Comparison of ENCODE assay signal across 14 mouse cellular contexts in the genomic region with DNA sequence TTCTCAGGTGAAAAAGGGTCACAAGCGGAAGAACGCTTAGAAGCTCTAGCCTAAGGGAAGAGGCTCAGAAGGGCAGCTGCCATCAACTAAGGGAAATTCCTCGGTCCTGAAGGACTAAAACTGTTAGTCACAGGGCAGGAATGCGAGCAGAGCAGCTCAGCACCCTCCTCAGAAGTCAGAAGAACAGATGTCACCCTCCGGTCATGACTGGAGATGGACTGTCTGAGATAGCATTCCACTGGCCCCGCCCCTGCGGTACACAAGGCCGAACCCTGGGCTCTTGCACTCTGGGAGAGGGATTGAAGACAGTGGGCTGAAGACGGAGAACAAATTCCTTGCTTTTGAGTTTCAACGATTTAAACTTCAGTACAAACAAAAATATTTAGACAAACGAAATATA.
DNase-seq lines count a peak whose midpoint lies in the region; ATAC-seq and TF ChIP-seq lines count a peak whose summit lies in the region.
"Had no signal": no experiment of that assay in that cellular context is flagged by ENCODE, and none has a peak within 500 bp of the region (broad histone marks: within the 10 kb centered on the region; RNA-seq: fewer than 3 reads in every experiment).

No protein-coding gene starts in this region.

- H3K27me3 ChIP-seq in ES-Bruce4 (ENCODE audit: control insufficient read depth, insufficient read depth, low read length, poor library complexity, severe bottlenecking) = no peaks in the 10 kb centered on the region
- no peaks in the 10 kb centered on the region for H3K27me3 ChIP-seq in embryonic facial prominence, embryonic 14.5 days (replicated peaks; ENCODE audit: control insufficient read depth, insufficient read depth, low read length)
- H3K27me3 ChIP-seq: forebrain, embryonic 13.5 days; hindbrain, embryonic 15.5 days; neural tube, embryonic 13.5 days; stomach, embryonic 15.5 days had no signal

- H3K4me1 ChIP-seq in ES-Bruce4 (ENCODE audit: control insufficient read depth, insufficient read depth, low read length) = no peaks in the 10 kb centered on the region
- H3K4me1 ChIP-seq in embryonic facial prominence, embryonic 14.5 days (ENCODE audit: control insufficient read depth, insufficient read depth, low read length) = no peaks in the 10 kb centered on the region
- H3K4me1 ChIP-seq: forebrain, embryonic 13.5 days; hindbrain, embryonic 15.5 days; neural tube, embryonic 13.5 days; stomach, embryonic 15.5 days had no signal

- TF ChIP-seq POLR2A in ES-Bruce4 (IDR thresholded peaks at IDR 0.05; ENCODE audit: insufficient read depth, low read length) = no peak

- DNase-seq in kidney, postnatal 10 days = peak; percentile 29
- no peak for DNase-seq in kidney, adult 11 months
- peak; percentile 80 for DNase-seq in adrenal gland, adult 2 months
- DNase-seq in embryonic facial prominence, embryonic 14.5 days (ENCODE audit: low spot score) = peak; percentile 71
- no peak for DNase-seq in gastrocnemius, postnatal 14 days
- DNase-seq in frontal cortex, postnatal 14 days (ENCODE audit: low spot score in 2 of 2) = no peak
- DNase-seq: cerebellum, postnatal 36 days; heart, adult 11 months had no signal

- peak; percentile 72 for TF ChIP-seq EP300 in ES-Bruce4 (IDR thresholded peaks at IDR 0.05; ENCODE audit: insufficient read depth, low read depth, low read length)

- peak; percentile 84 for ATAC-seq in embryonic facial prominence, embryonic 14.5 days (ENCODE audit: low read depth)
- no peak for ATAC-seq in cerebellum, adult (ENCODE audit: insufficient number of reproducible peaks, low FRiP score, low TSS enrichment)
- ATAC-seq: forebrain, embryonic 13.5 days had no signal

- H3K36me3 ChIP-seq in ES-Bruce4 (ENCODE audit: control insufficient read depth, insufficient read depth, low read length, poor library complexity, severe bottlenecking) = no peaks in the 10 kb centered on the region
- no peaks in the 10 kb centered on the region for H3K36me3 ChIP-seq in embryonic facial prominence, embryonic 14.5 days (ENCODE audit: control insufficient read depth, insufficient read depth, low read length)
- H3K36me3 ChIP-seq: hindbrain, embryonic 15.5 days; neural tube, embryonic 13.5 days; stomach, embryonic 15.5 days had no signal

- 45% methylated on average over 11 of the region's 11 CpGs for WGBS in embryonic facial prominence, embryonic 14.5 days

- no peak overlapping the region for H3K4me3 ChIP-seq in ES-Bruce4 (ENCODE audit: low read depth, low read length)
- no peak overlapping the region for H3K4me3 ChIP-seq in embryonic facial prominence, embryonic 14.5 days (ENCODE audit: low read depth, low read length)
- H3K4me3 ChIP-seq: forebrain, embryonic 13.5 days; hindbrain, embryonic 15.5 days; neural tube, embryonic 13.5 days; stomach, embryonic 15.5 days had no signal

- no peaks in the 10 kb centered on the region for H3K9me3 ChIP-seq in ES-Bruce4 (replicated peaks; ENCODE audit: control insufficient read depth, insufficient read depth, low read length, poor library complexity, severe bottlenecking)
- no peaks in the 10 kb centered on the region for H3K9me3 ChIP-seq in embryonic facial prominence, embryonic 14.5 days (ENCODE audit: control insufficient read depth, low read length)
- H3K9me3 ChIP-seq: forebrain, embryonic 13.5 days; hindbrain, embryonic 15.5 days; neural tube, embryonic 13.5 days; stomach, embryonic 15.5 days had no signal

- TF ChIP-seq CTCF in ES-Bruce4 (IDR thresholded peaks at IDR 0.05; ENCODE audit: low read depth, low read length) = no peak

- intact Hi-C loops in gastrocnemius, postnatal 14 days (cut with DNase I; ENCODE audit: low total_unique reads) = no loop called here

- H3K27ac ChIP-seq in ES-Bruce4 (ENCODE audit: insufficient read depth, low read length) = no peak overlapping the region
- H3K27ac ChIP-seq in embryonic facial prominence, embryonic 14.5 days (replicated peaks; ENCODE audit: low read depth, low read length) = no peak overlapping the region
- H3K27ac ChIP-seq: forebrain, embryonic 13.5 days; hindbrain, embryonic 15.5 days; neural tube, embryonic 13.5 days; stomach, embryonic 15.5 days had no signal

- no peak overlapping the region for H3K9ac ChIP-seq in ES-Bruce4 (ENCODE audit: low read depth, poor library complexity, severe bottlenecking)
- H3K9ac ChIP-seq in embryonic facial prominence, embryonic 14.5 days (ENCODE audit: low read depth, low read length) = no peak overlapping the region
- H3K9ac ChIP-seq: forebrain, embryonic 13.5 days; hindbrain, embryonic 15.5 days; neural tube, embryonic 13.5 days; stomach, embryonic 15.5 days had no signal

- H3K4me2 ChIP-seq in embryonic facial prominence, embryonic 14.5 days (ENCODE audit: low read depth, low read length) = no peak overlapping the region
- H3K4me2 ChIP-seq: forebrain, embryonic 13.5 days; hindbrain, embryonic 15.5 days; neural tube, embryonic 13.5 days; stomach, embryonic 15.5 days had no signal

Comparison
In these comparisons a context has a peak if more than half of its experiments do, and no peak if none do; other contexts are left out.
1. DNase-seq: peak in kidney, postnatal 10 days (single experiment), adrenal gland, adult 2 months (single experiment) and embryonic facial prominence, embryonic 14.5 days (single experiment); none in kidney, adult 11 months (single experiment), gastrocnemius, postnatal 14 days (single experiment) and frontal cortex, postnatal 14 days (0 of 2).